Mouse (Mus musculus) embryonic facial prominence, embryonic 11.5 days (tissue): ENCODE results near the gene Mboat7. TPM values are rescaled to one million over a fixed set of nuclear protein-coding genes. Genes with fewer than 3 reads are reported as not detected.

Experiments
- ATAC-seq: fragments of 200-750 bp; cut with Nextera tagmentation; replicated peaks from 2 replicates; pipeline ENCODE4 v1.8.0; 2017; ENCODE audit warnings: low read depth; ENCODE audit not compliant: insufficient number of reproducible peaks, low FRiP score, low TSS enrichment
- DNase-seq: peaks from one replicate; pipeline ENCODE4 v3.0.0-alpha.2; 2015; ENCODE audit warnings: low spot score
- H3K27ac ChIP-seq: fragments of 300-500 bp; sonication (generic); replicated peaks from 2 replicates; pipeline ENCODE4 v1.5.1; 2014; ENCODE audit warnings: mild to moderate bottlenecking, low read depth, low read length, control low read depth
- H3K27me3 ChIP-seq: fragments of 300-500 bp; sonication (generic); 2 replicates; pipeline ENCODE4 v1.6.1; 2014; ENCODE audit warnings: mild to moderate bottlenecking, low read length, moderate library complexity, mixed read lengths; ENCODE audit not compliant: control insufficient read depth, insufficient read depth
- H3K36me3 ChIP-seq: fragments of 300-500 bp; sonication (generic); replicated peaks from 2 replicates; pipeline ENCODE4 v1.6.1; 2014; ENCODE audit warnings: low read depth, mild to moderate bottlenecking, low read length, moderate library complexity, mixed read lengths; ENCODE audit not compliant: control insufficient read depth, insufficient read depth
- H3K4me1 ChIP-seq: fragments of 300-500 bp; sonication (generic); 2 replicates; pipeline ENCODE4 v1.6.1; 2014; ENCODE audit warnings: low read length, mixed read lengths; ENCODE audit not compliant: control insufficient read depth, insufficient read depth
- H3K4me2 ChIP-seq: fragments of 300-500 bp; sonication (generic); 2 replicates; pipeline ENCODE4 v1.6.1; 2014; ENCODE audit warnings: low read depth, mild to moderate bottlenecking, control low read depth, low read length, moderate library complexity
- H3K4me3 ChIP-seq: fragments of 300-500 bp; sonication (generic); 2 replicates; pipeline ENCODE4 v1.5.1; 2014; ENCODE audit warnings: low read depth, low read length, control low read depth
- H3K9ac ChIP-seq: fragments of 300-500 bp; sonication (generic); replicated peaks from 2 replicates; pipeline ENCODE4 v1.6.1; 2014; ENCODE audit warnings: mild to moderate bottlenecking, control low read depth, low read length
- H3K9me3 ChIP-seq: fragments of 300-500 bp; sonication (generic); replicated peaks from 2 replicates; pipeline ENCODE4 v1.6.1; 2016; ENCODE audit warnings: mild to moderate bottlenecking, low read length, inconsistent platforms, mixed read lengths; ENCODE audit not compliant: control insufficient read depth
- WGBS: fragments of 180-500 bp; shearing (Covaris S2); extraction: QIAGEN DNeasy Blood & Tissue Kit; methylation state at CpG from one replicate; pipeline ENCODE4 v1.1.7; 2014; 5-methylcytosine and 5-hydroxymethylcytosine counted together
- polyA plus RNA-seq: library from polyadenylated mRNA; unstranded; fragments of >200 nt; fragmentation: Nextera tagmentation; extraction: Ambion mirVana; gene quantifications from 2 replicates; pipeline ENCODE4 v1.2.1, GENCODE M21; 2014

Gene Mboat7
- polyA plus RNA-seq, 1 experiment from 2014 or later, result 27.6 TPM

DNA sequence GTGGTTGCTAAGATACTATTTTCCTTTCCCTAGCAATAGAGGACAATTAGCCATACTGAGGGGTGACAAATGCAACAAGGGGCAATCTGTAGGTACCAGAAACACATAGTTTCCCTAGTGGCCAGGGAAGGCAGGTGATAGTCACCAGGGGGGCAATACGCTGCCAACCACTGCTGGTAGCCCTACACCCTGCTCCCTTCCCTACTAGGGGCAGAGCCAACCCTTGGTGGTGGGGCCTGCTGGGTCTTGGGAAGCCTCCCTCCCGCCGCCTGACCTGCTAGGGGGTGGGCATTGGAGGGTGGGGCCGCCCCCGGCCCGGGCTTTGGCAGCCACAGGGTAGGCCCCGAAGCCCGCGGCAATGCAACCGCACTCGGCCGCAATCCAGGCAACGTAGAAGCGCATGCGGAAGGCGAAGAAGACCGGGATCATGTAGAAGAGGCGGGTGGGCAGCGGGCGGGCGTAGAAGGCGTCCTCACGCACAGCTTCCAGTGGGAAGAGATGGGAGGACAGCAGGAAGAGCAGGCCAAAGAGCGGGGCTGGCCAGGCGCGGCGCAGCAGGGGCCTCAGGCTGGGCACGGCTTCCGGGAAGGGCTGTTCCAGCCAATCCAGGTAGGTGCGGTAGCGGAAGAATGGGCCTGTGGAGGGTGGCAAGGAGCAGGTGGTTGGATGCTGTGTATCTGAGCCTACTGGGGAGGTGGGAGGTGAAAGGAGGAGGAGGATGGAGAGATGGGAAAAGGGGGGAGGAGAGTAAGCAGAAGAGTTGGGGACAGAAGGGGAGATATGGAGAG lies 7.7 kb downstream of the Mboat7 start:
- Histone ChIP-seq H3K9ac (no peak overlapping the region), H3K27me3 (no peaks in the 10 kb centered on the region), H3K27ac (no peak overlapping the region), H3K9me3 (no peaks in the 10 kb centered on the region), H3K36me3 (no peaks in the 10 kb centered on the region; the same call in 1 of the 2 replicates), H3K4me1 (no peaks in the 10 kb centered on the region), H3K4me3 (no peak overlapping the region), H3K4me2 (no peak overlapping the region)
- ATAC-seq, result no peak
- DNase-seq, result no peak
- WGBS, result 83% methylated on average over 28 of the region's 31 CpGs

DNA sequence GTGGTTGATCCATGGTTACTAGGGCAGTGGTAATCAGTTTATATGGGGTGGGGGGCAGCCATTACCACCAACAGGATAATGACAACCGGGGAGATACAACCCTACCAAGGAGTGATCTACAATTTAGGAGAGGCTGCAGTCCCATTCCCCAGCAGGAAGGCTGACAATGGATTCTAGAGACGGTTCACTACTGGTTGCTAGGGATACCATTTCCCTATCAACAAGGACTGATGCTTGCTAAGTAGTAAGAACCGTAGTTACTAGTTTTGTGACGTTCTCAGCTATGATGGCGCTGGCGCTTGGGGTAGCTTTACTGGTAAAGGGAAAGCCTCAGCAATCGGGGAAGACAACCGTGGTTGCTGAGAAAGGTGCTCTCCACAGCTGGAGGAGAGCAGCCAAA lies 8.6 kb downstream of the Mboat7 start:
- Histone ChIP-seq H3K4me2 (no peak overlapping the region), H3K4me3 (no peak overlapping the region), H3K4me1 (no peaks in the 10 kb centered on the region), H3K27me3 (no peaks in the 10 kb centered on the region), H3K9ac (no peak overlapping the region), H3K27ac (no peak overlapping the region), H3K9me3 (no peaks in the 10 kb centered on the region), H3K36me3 (no peaks in the 10 kb centered on the region; the same call in 1 of the 2 replicates)
- 91% methylated on average over 8 of the region's 8 CpGs for WGBS
- ATAC-seq (no peak), DNase-seq (no peak)

DNA sequence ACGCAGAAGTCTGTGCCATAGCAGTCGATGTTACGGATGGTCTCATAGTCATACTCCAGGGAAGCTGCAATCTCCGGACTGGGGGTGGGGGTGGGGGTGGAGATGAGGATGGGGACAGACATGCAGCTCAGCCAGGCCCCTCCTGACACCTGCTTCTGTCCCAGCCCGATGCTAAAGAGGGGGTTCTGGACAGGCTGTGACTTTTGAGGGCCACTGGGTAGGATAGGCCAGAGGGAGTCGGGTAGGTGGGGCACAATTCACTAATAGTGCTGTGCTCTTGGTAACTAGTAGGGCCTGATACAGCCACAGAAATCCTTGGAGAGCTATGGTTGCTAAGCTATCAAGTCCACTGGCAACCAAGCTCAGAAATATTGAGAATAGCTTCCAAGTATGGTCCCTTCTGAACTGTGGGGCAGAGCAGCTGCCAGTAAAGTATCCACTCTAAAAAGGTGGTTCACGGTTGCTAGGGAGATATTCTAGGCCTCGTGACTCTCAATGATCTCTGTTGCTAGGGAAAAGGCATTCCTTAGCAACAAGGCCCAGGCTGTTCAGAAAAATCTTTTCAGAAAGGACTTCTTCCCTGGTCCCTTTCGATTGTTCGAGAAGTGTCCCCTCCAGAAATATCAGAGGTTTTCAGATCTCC lies 9.3 kb downstream of the Mboat7 start:
- no peaks in the 10 kb centered on the region for H3K27me3 ChIP-seq
- no peak overlapping the region for H3K9ac ChIP-seq
- no peak overlapping the region for H3K27ac ChIP-seq
- no peak for ATAC-seq
- no peaks in the 10 kb centered on the region for H3K9me3 ChIP-seq
- no peak overlapping the region for H3K4me3 ChIP-seq
- 87% methylated on average over 10 of the region's 10 CpGs for WGBS
- no peaks in the 10 kb centered on the region; the same call in 1 of the 2 replicates for H3K36me3 ChIP-seq
- H3K4me2 ChIP-seq, result no peak overlapping the region
- no peak for DNase-seq
- no peaks in the 10 kb centered on the region for H3K4me1 ChIP-seq

DNA sequence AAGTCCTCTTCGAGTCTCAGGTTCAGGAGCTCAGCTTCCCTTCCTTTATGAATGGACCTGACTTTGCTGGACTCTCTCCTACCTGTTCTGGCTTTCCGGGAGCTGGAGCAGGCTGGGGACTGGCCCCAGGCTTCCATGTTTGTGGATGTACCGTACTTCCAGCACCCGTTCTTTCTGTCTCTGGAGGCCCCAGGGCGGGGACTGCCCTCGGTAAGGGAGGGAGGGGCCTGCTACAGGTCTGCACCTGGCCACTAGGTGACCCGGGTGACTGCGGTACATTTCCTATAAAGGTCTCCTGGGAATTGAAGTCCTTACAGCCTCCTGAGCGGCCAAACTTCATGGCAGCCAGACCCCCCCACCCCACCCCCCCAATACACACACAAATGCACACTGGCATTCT lies 16.0 kb downstream of the Mboat7 start, which contains the start of gene Tmc4:
Gene Tmc4, minus strand, starts transcription at position 212 of the 400 bp plus-strand sequence.
- no peak for ATAC-seq
- 50% methylated on average over 9 of the region's 9 CpGs for WGBS

DNA sequence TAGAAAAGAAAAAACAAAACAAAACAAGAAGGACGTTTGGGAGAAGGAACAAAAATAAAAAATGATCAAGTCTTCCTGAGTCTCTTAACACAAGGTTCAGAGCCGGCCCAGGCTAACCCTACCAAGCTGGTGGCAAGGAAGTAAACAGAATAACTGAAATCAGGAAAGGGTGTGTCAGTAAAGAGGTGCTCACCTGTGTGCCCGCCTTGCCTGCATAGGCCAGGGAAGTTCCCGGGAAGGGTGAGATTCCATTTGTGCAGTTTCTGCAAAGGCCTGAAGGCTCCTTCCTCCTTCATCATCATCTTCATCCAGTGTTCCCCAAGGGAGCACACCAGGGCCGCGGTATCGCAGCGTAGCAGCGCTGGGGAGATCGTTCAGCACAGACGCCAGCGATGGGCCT lies 17.0 kb downstream of the Mboat7 start:
- H3K4me1 ChIP-seq, result no peaks in the 10 kb centered on the region
- H3K36me3 ChIP-seq, result no peaks in the 10 kb centered on the region
- H3K9me3 ChIP-seq, result no peaks in the 10 kb centered on the region
- H3K27ac ChIP-seq, result no peak overlapping the region
- no peak overlapping the region for H3K4me2 ChIP-seq
- no peak overlapping the region for H3K4me3 ChIP-seq
- 80% methylated on average over 12 of the region's 12 CpGs for WGBS
- no peaks in the 10 kb centered on the region for H3K27me3 ChIP-seq
- ATAC-seq (no peak), DNase-seq (no peak)
- H3K9ac ChIP-seq, result no peak overlapping the region

More for the DNA sequence above, 16.0 kb downstream of the Mboat7 start, which contains the start of gene Tmc4:
- Histone ChIP-seq H3K4me3 (no peak within 1 kb of the TSS), H3K36me3 (no peaks in the 10 kb centered on the region), H3K27ac (no peak within 1 kb of the TSS), H3K4me2 (no peak within 1 kb of the TSS), H3K27me3 (no peaks in the 10 kb centered on the region), H3K9ac (no peak within 1 kb of the TSS), H3K9me3 (no peaks in the 10 kb centered on the region), H3K4me1 (no peaks in the 10 kb centered on the region)
- DNase-seq, result no peak

DNA sequence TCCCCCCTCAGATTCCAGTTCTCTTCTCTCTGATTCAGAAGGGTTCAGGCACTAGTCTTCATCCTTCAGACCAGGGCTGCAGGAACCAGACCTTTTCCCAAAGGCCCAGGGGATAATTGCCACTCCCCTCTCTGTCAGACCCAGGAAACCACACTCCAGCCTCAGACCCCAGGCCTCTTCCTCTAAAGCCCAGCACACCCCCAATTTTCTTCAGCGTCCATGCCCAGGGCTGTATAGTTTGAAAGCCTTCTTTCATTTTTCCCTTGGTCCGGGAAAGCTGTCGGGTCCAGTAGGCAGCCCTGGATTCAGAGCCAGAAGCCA lies 18.1 kb downstream of the Mboat7 start:
- no peak for DNase-seq
- ATAC-seq, result no peak; the same call in 1 of the 2 replicates
- WGBS, result 81% methylated on average over 3 of the region's 3 CpGs
- Histone ChIP-seq H3K9me3 (no peaks in the 10 kb centered on the region), H3K27ac (no peak overlapping the region), H3K36me3 (no peaks in the 10 kb centered on the region), H3K4me3 (no peak overlapping the region), H3K4me1 (no peaks in the 10 kb centered on the region), H3K27me3 (no peaks in the 10 kb centered on the region), H3K9ac (no peak overlapping the region), H3K4me2 (no peak overlapping the region)

DNA sequence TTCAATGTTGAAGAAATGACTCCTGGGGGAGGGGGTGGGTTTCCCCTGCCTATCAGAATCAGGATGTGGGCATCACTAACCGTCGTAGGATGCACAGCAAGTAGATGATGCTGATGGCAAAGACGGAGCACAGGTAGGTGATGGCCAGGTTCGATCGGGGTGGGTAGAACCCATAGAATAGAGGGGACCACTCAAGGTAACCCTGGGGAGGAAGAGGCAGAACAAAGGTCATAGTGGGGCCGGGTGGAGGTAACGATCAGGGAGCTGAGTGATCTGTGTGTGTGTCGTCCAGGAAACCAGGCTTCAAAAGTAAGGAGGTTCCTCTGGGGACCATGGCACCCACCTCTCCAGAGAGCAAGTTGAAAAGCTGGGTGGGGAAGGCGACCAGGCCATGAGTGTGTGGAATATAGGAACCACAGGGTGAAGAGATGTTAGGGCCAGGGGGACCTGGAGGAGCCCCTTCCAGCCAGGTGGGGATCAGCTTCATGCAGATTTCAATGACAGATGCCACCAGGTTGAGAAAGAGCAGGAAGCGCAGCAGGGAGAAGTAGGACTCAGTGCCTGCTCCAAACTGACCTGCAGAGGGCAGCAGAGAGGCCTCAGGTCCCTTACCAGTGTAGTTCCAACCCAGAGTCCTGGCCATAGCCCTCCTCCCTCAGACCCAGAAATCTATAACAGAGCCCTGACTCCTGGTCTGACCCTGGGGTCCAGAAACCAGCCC lies 18.7 kb downstream of the Mboat7 start:
- Histone ChIP-seq H3K4me1 (no peaks in the 10 kb centered on the region), H3K27ac (no peak overlapping the region), H3K9ac (no peak overlapping the region), H3K36me3 (no peaks in the 10 kb centered on the region), H3K4me3 (no peak overlapping the region), H3K27me3 (no peaks in the 10 kb centered on the region), H3K9me3 (no peaks in the 10 kb centered on the region), H3K4me2 (no peak overlapping the region)
- DNase-seq (peak; percentile 88), ATAC-seq (peak; percentile 87)
- 74% methylated on average over 10 of the region's 10 CpGs for WGBS
